In genomic region chr8:57574398-57574797, GRCm38 (mm10) we compare ENCODE assay signal across 8 mouse cellular contexts.
A peak's percentile ranks its signal among the peaks of the same experiment; 100 is the strongest.
DNase-seq lines count a peak whose midpoint lies in the region; ATAC-seq and TF ChIP-seq lines count a peak whose summit lies in the region.

No protein-coding gene starts in this region.

- peak; percentile 55 for DNase-seq in G1E (ENCODE audit: low spot score)
- peak; percentile 85 for DNase-seq in brain, embryonic 14.5 days (ENCODE audit: low read depth)
- peak; percentile 85 for DNase-seq in forebrain, embryonic 11.5 days (ENCODE audit: low spot score)
- DNase-seq in layer of hippocampus, postnatal 10 days (ENCODE audit: low spot score in 2 of 2) = peak; percentile 80 to 85
- DNase-seq in lung, postnatal 36 days = peak; percentile 77
- peak; percentile 59 for DNase-seq in retina, postnatal 7 days (ENCODE audit: low read depth, low spot score)
- DNase-seq in urinary bladder, postnatal 10 days (ENCODE audit: low spot score) = peak; percentile 21

- no peak for TF ChIP-seq POLR2A in brain, embryonic 14.5 days (IDR thresholded peaks at IDR 0.05; ENCODE audit: borderline replicate concordance, extremely low read depth, insufficient read depth, insufficient read length, poor library complexity, severe bottlenecking)

- peaks cover 22% of the 10 kb centered on the region for H3K36me3 ChIP-seq in G1E (replicated peaks)
- H3K36me3 ChIP-seq in forebrain, embryonic 11.5 days (ENCODE audit: control insufficient read depth, insufficient read depth, low read length) = no peaks in the 10 kb centered on the region
- no peaks in the 10 kb centered on the region for H3K36me3 ChIP-seq in hindbrain, embryonic 12.5 days

- TF ChIP-seq CTCF in G1E (IDR thresholded peaks at IDR 0.05; ENCODE audit: low read depth, low read length) = peak; percentile 82
- TF ChIP-seq CTCF in brain, embryonic 14.5 days (IDR thresholded peaks at IDR 0.05; ENCODE audit: borderline replicate concordance, extremely low read depth, insufficient read depth, insufficient read length) = peak; percentile 92

- H3K4me2 ChIP-seq in forebrain, embryonic 11.5 days (ENCODE audit: low read depth, low read length, severe bottlenecking) = no peak overlapping the region
- H3K4me2 ChIP-seq in hindbrain, embryonic 12.5 days (replicated peaks) = no peak overlapping the region

- ATAC-seq in G1E (ENCODE audit: extremely low read depth, insufficient number of reproducible peaks, low FRiP score, poor library complexity, severe bottlenecking) = no peak
- ATAC-seq in forebrain, embryonic 11.5 days (replicated peaks; ENCODE audit: low FRiP score) = peak; percentile 80
- ATAC-seq in hindbrain, embryonic 12.5 days (ENCODE audit: low FRiP score) = peak; percentile 77

- H3K27me3 ChIP-seq in G1E (ENCODE audit: insufficient read depth, low read length) = no peaks in the 10 kb centered on the region
- H3K27me3 ChIP-seq in forebrain, embryonic 11.5 days (ENCODE audit: control insufficient read depth, insufficient read depth, low read length) = no peaks in the 10 kb centered on the region
- no peaks in the 10 kb centered on the region for H3K27me3 ChIP-seq in hindbrain, embryonic 12.5 days

- H3K9me3 ChIP-seq in G1E (replicated peaks) = no peaks in the 10 kb centered on the region
- H3K9me3 ChIP-seq in forebrain, embryonic 11.5 days (ENCODE audit: control insufficient read depth, low read length) = no peaks in the 10 kb centered on the region
- H3K9me3 ChIP-seq in hindbrain, embryonic 12.5 days (replicated peaks) = no peaks in the 10 kb centered on the region

- no peak overlapping the region for H3K4me3 ChIP-seq in G1E (ENCODE audit: low read depth, low read length)
- H3K4me3 ChIP-seq in forebrain, embryonic 11.5 days (ENCODE audit: low read depth, low read length) = no peak overlapping the region
- H3K4me3 ChIP-seq in hindbrain, embryonic 12.5 days = no peak overlapping the region

- 9% methylated on average over 7 of the region's 7 CpGs for WGBS in forebrain, embryonic 11.5 days
- WGBS in hindbrain, embryonic 12.5 days = 10% methylated on average over 7 of the region's 7 CpGs

- no peak overlapping the region for H3K27ac ChIP-seq in forebrain, embryonic 11.5 days (ENCODE audit: low read depth, low read length)
- H3K27ac ChIP-seq in hindbrain, embryonic 12.5 days = no peak overlapping the region

- no peak overlapping the region for H3K9ac ChIP-seq in forebrain, embryonic 11.5 days (ENCODE audit: low read length)
- H3K9ac ChIP-seq in hindbrain, embryonic 12.5 days = no peak overlapping the region

- peaks cover 46% of the 10 kb centered on the region for H3K4me1 ChIP-seq in G1E (ENCODE audit: insufficient read depth, low read depth, low read length)
- no peaks in the 10 kb centered on the region for H3K4me1 ChIP-seq in forebrain, embryonic 11.5 days (replicated peaks; ENCODE audit: control insufficient read depth, insufficient read depth, low read length)
- H3K4me1 ChIP-seq in hindbrain, embryonic 12.5 days = peaks cover 15% of the 10 kb centered on the region

Comparison
In these comparisons a context has a peak if more than half of its experiments do, and no peak if none do; other contexts are left out.
1. DNase-seq: peak in every context shown above with its lines; median percentile 85 in brain, embryonic 14.5 days; 85 in forebrain, embryonic 11.5 days; 82 in layer of hippocampus, postnatal 10 days; 77 in lung, postnatal 36 days; 59 in retina, postnatal 7 days; 55 in G1E; 21 in urinary bladder, postnatal 10 days.